Mouse (Mus musculus) common myeloid progenitor, adult 5-6 weeks (primary cell): Measurements from ENCODE around the gene Hsd17b12. TPM values are rescaled to one million over a fixed set of nuclear protein-coding genes. Genes with fewer than 3 reads are reported as not detected.

Experiments
- ATAC-seq: replicated peaks from 2 replicates; pipeline ENCODE4 v1.8.0; 2016; ENCODE audit warnings: low read depth, mild to moderate bottlenecking, moderate TSS enrichment, inconsistent platforms; ENCODE audit not compliant: poor library complexity, severe bottlenecking
- total RNA-seq: library from RNA; stranded (forward); fragments of 200-1000, 187-1606 nt; gene quantifications from 2 replicates; pipeline ENCODE4 v1.2.3, GENCODE M21; 2017

Hsd17b12 gene
- total RNA-seq, 1 experiment from 2014 or later = 126 TPM

GRCm38 (mm10) chr2:94030602-94031001, 127.2 kb downstream of the Hsd17b12 start:
- no peak for ATAC-seq

- peak; percentile 66; the same call in 1 of the 2 replicates for ATAC-seq
Observed at GRCm38 (mm10) chr2:94024637-94025036, 133.1 kb downstream of the Hsd17b12 start.

- peak; percentile 100 for ATAC-seq
Observed at GRCm38 (mm10) chr2:94010335-94011291, 147.2 kb downstream of the Hsd17b12 start, which contains the start of gene Alkbh3. Alkbh3 (minus strand) TSS chr2:94010807.

GRCm38 (mm10) chr2:94002331-94002730, 155.4 kb downstream of the Hsd17b12 start:
- ATAC-seq = peak; percentile 78

GRCm38 (mm10) chr2:94001918-94002317, 155.8 kb downstream of the Hsd17b12 start:
- ATAC-seq = no peak

- ATAC-seq = no peak
Observed at GRCm38 (mm10) chr2:94001411-94001810, 156.4 kb downstream of the Hsd17b12 start.

- ATAC-seq = no peak
Observed at GRCm38 (mm10) chr2:93996254-93996653, 161.5 kb downstream of the Hsd17b12 start, which contains the start of gene Gm27027. Gm27027 (minus strand) TSS chr2:93996354.

GRCm38 (mm10) chr2:93992810-93993209, 165.0 kb downstream of the Hsd17b12 start:
- ATAC-seq = no peak

- no peak for ATAC-seq
Observed at GRCm38 (mm10) chr2:93992259-93992658, 165.5 kb downstream of the Hsd17b12 start.

GRCm38 (mm10) chr2:93991336-93991735, 166.4 kb downstream of the Hsd17b12 start:
- ATAC-seq = no peak

GRCm38 (mm10) chr2:93988440-93988839, 169.3 kb downstream of the Hsd17b12 start:
- peak; percentile 98 for ATAC-seq

Other genes starting within 250 kb of the Hsd17b12 start
- 0.55 TPM in 1 of 2 replicates, not detected in the other for gene Gm13889, start 200.8 kb downstream of the Hsd17b12 start, total RNA-seq
- gene Gm27027, start 161.6 kb downstream of the Hsd17b12 start, total RNA-seq = not detected in 2 replicates
- gene Alkbh3, start 147.2 kb downstream of the Hsd17b12 start, total RNA-seq = 25.7 and 32.3 TPM in 2 replicates
- gene Ttc17, start 248.7 kb upstream of the Hsd17b12 start, total RNA-seq = 16.4 and 31.2 TPM in 2 replicates